Mouse (Mus musculus) stomach, embryonic 14.5 days (tissue): ENCODE measurements around the gene Klhl12. TPM values are rescaled to one million over a fixed set of nuclear protein-coding genes. Genes with fewer than 3 reads are reported as not detected.
"Not testable (repeated sequence)": the region's sequence is repeated elsewhere in the genome, so short reads cannot be mapped to it uniquely, and the experiment has no call there.

Source experiments
- ATAC-seq: fragments of 200-750 bp; cut with Nextera tagmentation; 2 replicates; pipeline ENCODE4 v1.8.0; 2017; ENCODE audit warnings: low read depth, moderate TSS enrichment; ENCODE audit not compliant: insufficient number of reproducible peaks, insufficient read depth, low FRiP score
- H3K27ac ChIP-seq: fragments of 300-500 bp; sonication (generic); 2 replicates; pipeline ENCODE4 v1.5.1; 2014; ENCODE audit warnings: mild to moderate bottlenecking, low read length, moderate library complexity, mixed read lengths
- H3K27me3 ChIP-seq: fragments of 300-500 bp; sonication (generic); 2 replicates; pipeline ENCODE4 v1.6.1; 2014; ENCODE audit warnings: low read length, control low read depth, mixed read lengths; ENCODE audit not compliant: control insufficient read depth, insufficient read depth
- H3K36me3 ChIP-seq: fragments of 300-500 bp; sonication (generic); 2 replicates; pipeline ENCODE4 v1.6.1; 2014; ENCODE audit warnings: mild to moderate bottlenecking, control low read depth, low read length, moderate library complexity, mixed read lengths; ENCODE audit not compliant: control insufficient read depth, insufficient read depth
- H3K4me1 ChIP-seq: fragments of 300-500 bp; sonication (generic); 2 replicates; pipeline ENCODE4 v1.6.1; 2014; ENCODE audit warnings: low read length, control low read depth, mixed read lengths; ENCODE audit not compliant: control insufficient read depth, insufficient read depth
- H3K4me2 ChIP-seq: fragments of 300-500 bp; sonication (generic); replicated peaks from 2 replicates; pipeline ENCODE4 v1.6.1; 2014; ENCODE audit warnings: low read depth, low read length, control low read depth
- H3K4me3 ChIP-seq: fragments of 300-500 bp; sonication (generic); 2 replicates; pipeline ENCODE4 v1.5.1; 2014; ENCODE audit warnings: low read depth, low read length, control low read depth
- H3K9ac ChIP-seq: fragments of 300-500 bp; sonication (generic); replicated peaks from 2 replicates; pipeline ENCODE4 v1.6.1; 2014; ENCODE audit warnings: low read depth, mild to moderate bottlenecking, control low read depth, low read length, moderate library complexity, mixed read lengths
- H3K9me3 ChIP-seq: fragments of 300-500 bp; sonication (generic); 2 replicates; pipeline ENCODE4 v1.6.1; 2016; ENCODE audit warnings: low read depth, low read length, control low read depth; ENCODE audit not compliant: control insufficient read depth
- WGBS: fragments of 180-500 bp; shearing (Covaris S2); extraction: QIAGEN DNeasy Blood & Tissue Kit; methylation state at CpG from one replicate; pipeline ENCODE4 v1.1.7; 2014; 5-methylcytosine and 5-hydroxymethylcytosine counted together
- polyA plus RNA-seq: library from polyadenylated mRNA; unstranded; fragments of >200 nt; fragmentation: Nextera tagmentation; extraction: Ambion mirVana; gene quantifications from 2 replicates; pipeline ENCODE4 v1.2.1, GENCODE M21; 2014

Klhl12 gene
- polyA plus RNA-seq, 1 experiment from 2014 or later, result 23.1 TPM

DNA sequence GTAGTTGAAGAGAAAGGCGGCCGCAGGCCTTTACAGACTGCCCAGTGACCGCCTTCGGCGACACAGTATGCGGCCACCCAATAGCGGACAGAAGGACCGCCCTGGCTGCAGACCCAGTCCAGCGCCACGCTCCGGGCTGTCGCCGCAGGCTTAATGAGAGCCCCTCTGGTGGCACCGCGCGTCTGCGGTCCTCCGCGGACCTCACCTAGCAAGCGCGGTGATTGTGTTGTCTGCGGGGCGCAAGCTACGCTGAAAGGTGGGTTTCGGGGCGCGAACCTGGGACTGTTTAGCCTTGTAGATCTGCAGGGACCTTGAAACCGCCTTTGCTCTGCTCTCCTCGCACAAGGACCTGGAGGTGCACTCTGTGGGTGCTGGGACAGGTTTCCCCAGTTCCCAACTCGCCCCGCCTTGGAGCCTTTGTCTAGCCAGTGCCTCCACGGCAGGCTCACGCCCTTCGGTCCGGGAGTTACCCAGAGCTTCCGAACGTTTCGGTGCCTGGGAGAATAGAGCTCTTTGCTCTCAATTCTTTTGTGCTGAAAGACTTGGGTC lies 58.1 kb downstream of the Klhl12 start:
- WGBS, result 2% methylated on average over 38 of the region's 38 CpGs

DNA sequence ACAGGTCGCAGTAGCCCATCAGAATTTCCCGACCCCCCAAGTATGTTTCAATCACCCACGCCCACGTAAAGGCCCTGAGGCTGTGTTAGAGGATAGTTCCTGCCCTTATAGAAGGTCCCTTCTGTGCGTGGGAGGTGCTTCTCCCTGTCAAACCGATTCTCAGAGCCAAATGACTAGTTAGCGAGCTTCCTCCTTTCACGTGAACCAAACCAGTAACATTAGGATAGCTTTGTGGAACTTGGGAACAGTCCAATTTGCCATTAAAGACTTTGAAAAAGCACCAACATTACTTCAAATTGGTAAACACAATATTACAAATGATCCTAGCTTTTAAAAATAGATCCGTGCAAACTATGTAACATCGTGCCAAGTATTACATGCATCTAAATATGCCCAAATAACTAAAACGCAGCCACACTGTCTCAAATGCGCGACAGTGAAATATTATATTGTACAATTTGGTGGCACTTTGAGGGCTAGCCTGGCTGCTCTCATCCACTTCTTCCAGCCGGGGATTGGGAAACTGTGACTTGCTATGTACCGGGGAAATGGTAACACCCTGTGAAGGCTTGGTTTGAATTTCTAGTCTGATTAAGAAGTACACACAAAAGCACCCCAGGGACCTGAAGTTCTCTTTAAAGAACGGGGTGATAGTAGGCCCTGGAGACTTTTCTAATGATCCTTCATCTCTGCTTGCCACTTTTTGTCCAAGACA lies 58.7 kb downstream of the Klhl12 start:
- Histone ChIP-seq H3K27ac (peak overlapping the region; percentile 69), H3K27me3 (no peaks in the 10 kb centered on the region), H3K9ac (no peak overlapping the region), H3K4me3 (peak overlapping the region; percentile 41), H3K9me3 (no peaks in the 10 kb centered on the region), H3K4me1 (peaks cover 11% of the 10 kb centered on the region; the same call in 1 of the 2 replicates), H3K36me3 (no peaks in the 10 kb centered on the region), H3K4me2 (peak overlapping the region; percentile 87)
- peak; percentile 34; the same call in 1 of the 2 replicates for ATAC-seq
- WGBS, result 38% methylated on average over 16 of the region's 16 CpGs

More for the DNA sequence above, 58.1 kb downstream of the Klhl12 start:
- H3K4me3 ChIP-seq, result peak overlapping the region; percentile 41
- H3K36me3 ChIP-seq, result no peaks in the 10 kb centered on the region
- H3K9ac ChIP-seq, result peak overlapping the region; percentile 57
- peaks cover 11% of the 10 kb centered on the region; the same call in 1 of the 2 replicates for H3K4me1 ChIP-seq
- peak overlapping the region; percentile 87 for H3K4me2 ChIP-seq
- H3K27me3 ChIP-seq, result no peaks in the 10 kb centered on the region
- H3K9me3 ChIP-seq, result no peaks in the 10 kb centered on the region
- H3K27ac ChIP-seq, result peak overlapping the region; percentile 69
- ATAC-seq, result peak; percentile 79

DNA sequence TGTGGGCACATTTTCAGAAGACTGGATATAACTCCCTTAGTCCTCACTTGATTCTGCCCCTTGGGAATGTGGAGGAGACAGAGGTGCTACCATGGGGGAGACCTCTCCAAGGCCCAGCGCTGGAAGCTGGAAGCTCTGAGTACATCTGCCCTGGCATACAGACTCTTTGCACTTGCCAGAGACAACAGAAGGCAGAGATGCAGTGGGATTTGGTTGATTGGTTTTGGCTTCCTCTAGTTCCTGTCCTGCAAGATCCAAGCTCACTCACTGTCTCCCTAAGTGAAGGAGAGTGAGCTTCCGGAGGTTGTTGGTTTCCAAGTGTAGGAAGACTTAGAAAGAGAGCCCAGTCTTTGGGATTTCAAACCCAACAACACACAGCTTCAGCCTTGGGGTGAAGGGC lies 60.6 kb downstream of the Klhl12 start:
- no peak for ATAC-seq
- Histone ChIP-seq H3K4me3 (no peak overlapping the region), H3K9me3 (no peaks in the 10 kb centered on the region), H3K36me3 (no peaks in the 10 kb centered on the region), H3K4me2 (no peak overlapping the region), H3K27me3 (no peaks in the 10 kb centered on the region), H3K9ac (no peak overlapping the region), H3K27ac (peak overlapping the region; percentile 68; the same call in 1 of the 2 replicates), H3K4me1 (peaks cover 11% of the 10 kb centered on the region; the same call in 1 of the 2 replicates)
- 67% methylated on average over 2 of the region's 2 CpGs for WGBS

DNA sequence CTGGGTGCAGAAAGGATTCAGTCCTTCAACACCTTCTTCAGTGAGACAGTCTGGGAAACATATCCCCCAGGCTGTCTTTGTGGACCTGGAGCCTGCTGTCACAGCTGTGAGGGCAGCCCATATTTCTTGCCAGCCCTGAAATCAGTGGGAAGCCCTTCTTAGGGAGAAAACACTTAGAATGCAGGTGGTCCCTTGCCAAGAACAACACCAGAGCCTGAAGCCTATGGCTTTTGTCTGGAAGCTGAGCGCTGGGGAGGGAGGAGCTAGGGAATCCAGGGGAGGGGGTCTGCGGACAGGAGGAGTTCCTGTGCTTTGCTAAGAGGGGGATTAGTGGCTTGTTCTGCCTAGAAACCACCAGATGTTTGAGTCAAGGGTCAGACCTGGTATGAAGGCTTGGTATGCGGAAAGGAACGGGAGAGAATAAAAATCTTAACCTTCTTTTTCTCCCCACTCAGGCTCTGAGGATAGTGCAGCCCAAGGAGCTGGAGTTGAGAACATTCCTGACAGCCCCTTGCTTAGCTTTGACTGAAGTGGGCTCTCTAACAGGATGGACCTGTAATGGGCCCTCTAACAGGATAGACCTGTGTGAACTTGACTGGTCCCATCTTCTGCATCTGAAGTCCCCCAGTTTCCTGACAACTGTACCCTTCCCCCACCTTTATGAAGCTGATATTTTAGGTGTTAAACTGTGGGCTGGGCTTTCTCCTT lies 61.3 kb downstream of the Klhl12 start:
- 9% methylated on average over 4 of the region's 4 CpGs for WGBS

DNA sequence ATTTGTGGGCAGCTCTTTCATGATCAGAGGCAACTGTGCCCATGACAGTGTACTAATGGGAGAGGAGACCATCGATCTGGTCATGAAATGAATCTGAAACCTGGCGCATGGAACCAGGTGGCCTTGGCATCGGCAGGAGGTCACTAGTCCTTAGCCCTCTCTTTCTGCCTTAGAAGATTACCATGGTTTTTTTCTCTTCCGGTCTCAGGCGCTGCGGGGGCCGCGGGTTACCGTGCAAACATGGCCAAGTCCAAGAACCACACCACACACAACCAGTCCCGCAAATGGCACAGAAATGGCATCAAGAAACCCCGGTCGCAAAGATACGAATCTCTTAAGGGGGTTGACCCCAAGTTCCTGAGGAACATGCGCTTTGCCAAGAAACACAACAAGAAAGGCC lies 62.5 kb downstream of the Klhl12 start:
- H3K4me3 ChIP-seq, H3K36me3 ChIP-seq, H3K27ac ChIP-seq, H3K9ac ChIP-seq, H3K4me2 ChIP-seq, H3K27me3 ChIP-seq, H3K9me3 ChIP-seq, H3K4me1 ChIP-seq, ATAC-seq: not testable (repeated sequence)
- WGBS, result 92% methylated on average over 11 of the region's 14 CpGs

More for the DNA sequence above, 61.3 kb downstream of the Klhl12 start:
- Histone ChIP-seq H3K27me3 (no peaks in the 10 kb centered on the region), H3K27ac (peak overlapping the region; percentile 68; the same call in 1 of the 2 replicates), H3K4me2 (no peak overlapping the region), H3K4me1 (peaks cover 11% of the 10 kb centered on the region; the same call in 1 of the 2 replicates), H3K4me3 (no peak overlapping the region), H3K9ac (no peak overlapping the region; the same call in 1 of the 2 replicates), H3K9me3 (no peaks in the 10 kb centered on the region), H3K36me3 (no peaks in the 10 kb centered on the region)
- ATAC-seq, result no peak

DNA sequence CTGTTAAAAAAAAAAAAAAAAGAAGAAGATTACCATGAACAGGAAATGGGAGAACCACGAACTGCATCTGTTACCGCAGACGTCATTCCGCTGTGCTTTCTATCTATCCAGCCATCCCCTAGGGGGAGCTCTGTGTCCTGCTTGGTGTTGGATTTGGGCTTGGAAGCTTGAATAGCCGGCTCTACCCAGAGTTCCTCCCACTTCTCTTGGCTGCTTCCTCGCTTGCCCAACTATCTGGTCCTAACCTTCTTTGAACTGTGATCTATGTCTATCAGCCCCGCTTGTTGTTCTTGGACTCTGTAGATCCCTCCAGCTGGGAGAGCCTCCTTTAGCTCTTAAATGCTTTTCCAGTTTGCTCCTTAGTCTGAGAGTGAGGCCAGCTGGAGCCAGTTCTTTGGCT lies 63.3 kb downstream of the Klhl12 start:
- no peak overlapping the region for H3K9ac ChIP-seq
- peaks cover 8% of the 10 kb centered on the region; the same call in 1 of the 2 replicates for H3K4me1 ChIP-seq
- no peaks in the 10 kb centered on the region for H3K9me3 ChIP-seq
- no peak overlapping the region for H3K27ac ChIP-seq
- WGBS, result 13% methylated on average over 7 of the region's 7 CpGs
- no peaks in the 10 kb centered on the region for H3K36me3 ChIP-seq
- H3K27me3 ChIP-seq, result no peaks in the 10 kb centered on the region
- H3K4me2 ChIP-seq, result no peak overlapping the region
- no peak overlapping the region for H3K4me3 ChIP-seq
- peak; percentile 64 for ATAC-seq

DNA sequence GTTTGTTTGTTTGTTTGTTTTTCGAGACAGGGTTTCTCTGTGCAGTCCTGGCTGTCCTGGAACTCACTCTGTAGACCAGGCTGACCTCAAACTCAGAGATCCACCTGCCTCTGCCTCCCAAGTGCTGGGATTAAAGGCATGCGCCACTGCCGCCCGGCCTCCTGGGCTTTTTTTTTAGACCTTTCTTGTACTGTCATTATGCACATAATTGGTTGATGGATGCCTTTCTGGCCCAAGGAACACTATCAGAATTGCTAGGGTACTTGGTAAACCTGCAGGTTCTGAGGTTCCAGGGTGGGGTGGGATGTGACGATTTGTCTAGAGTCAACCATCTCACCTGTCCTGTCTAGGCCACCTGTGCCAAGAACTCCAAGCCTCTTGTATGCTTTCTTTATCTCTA lies 63.9 kb downstream of the Klhl12 start:
- H3K27ac ChIP-seq, ATAC-seq, H3K36me3 ChIP-seq, H3K4me1 ChIP-seq, H3K9me3 ChIP-seq, H3K27me3 ChIP-seq, H3K9ac ChIP-seq, H3K4me3 ChIP-seq, H3K4me2 ChIP-seq: not testable (repeated sequence)
- WGBS, result 87% methylated on average over 5 of the region's 5 CpGs

DNA sequence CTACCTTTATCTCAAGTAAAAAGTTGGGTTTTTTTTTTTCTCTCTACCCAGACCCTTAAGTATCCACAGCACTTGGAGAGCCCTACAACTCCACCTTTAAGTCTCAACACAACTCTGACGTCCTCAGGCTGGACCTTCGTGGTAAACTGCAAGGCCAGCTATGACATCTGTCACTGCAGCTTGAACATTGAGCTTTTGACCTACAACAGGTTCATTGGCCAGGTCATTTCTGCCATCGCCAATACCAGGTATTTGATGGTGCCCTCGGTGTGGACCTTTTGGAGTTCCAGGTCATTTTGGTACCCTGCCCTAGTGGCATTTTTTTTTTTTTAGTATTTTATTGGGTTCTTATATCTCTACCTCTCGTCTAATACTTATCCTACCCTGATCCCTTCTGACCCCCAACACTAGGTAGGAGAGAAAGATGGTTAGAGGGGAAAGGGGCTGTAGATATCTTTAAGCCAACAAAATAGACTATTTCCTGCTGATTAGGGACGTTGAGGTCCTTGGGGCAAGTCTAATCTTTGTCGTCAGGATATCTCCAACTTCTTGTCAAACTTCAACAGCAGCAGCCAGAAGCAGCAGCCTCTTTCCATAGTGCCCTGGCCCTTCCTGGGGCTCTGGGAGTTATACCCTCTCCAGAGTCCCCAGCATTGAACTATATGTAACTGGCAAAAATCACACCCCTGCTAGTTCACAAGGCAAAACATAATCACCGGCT lies 64.8 kb downstream of the Klhl12 start:
- Histone ChIP-seq H3K36me3 (no peaks in the 10 kb centered on the region), H3K9me3 (no peaks in the 10 kb centered on the region), H3K27ac (no peak overlapping the region), H3K4me1 (peaks cover 8% of the 10 kb centered on the region; the same call in 1 of the 2 replicates), H3K9ac (no peak overlapping the region), H3K27me3 (no peaks in the 10 kb centered on the region), H3K4me3 (no peak overlapping the region), H3K4me2 (no peak overlapping the region)
- 78% methylated on average over 8 of the region's 8 CpGs for WGBS
- ATAC-seq, result no peak
